Mouse (Mus musculus): ENCODE results near the gene Dhrs7b. TPM values are rescaled to one million over a fixed set of nuclear protein-coding genes. Genes with fewer than 3 reads are reported as not detected.

The Dhrs7b gene
- polyA plus RNA-seq, 2 experiments: 9.2 to 22.3 TPM

GRCm38 (mm10) chr11:60826700-60827099, 3.7 kb upstream of the Dhrs7b start:
- WGBS (ENCODE audit: insufficient replicate concordance): 28% methylated on average over 1 of the region's 1 CpGs
- Histone ChIP-seq H3K27me3 (ENCODE audit: control insufficient read depth, insufficient read depth, low read length) (no peaks in the 10 kb centered on the region), H3K9me3 (ENCODE audit: control insufficient read depth, low read length) (no peaks in the 10 kb centered on the region), H3K4me1 (replicated peaks; ENCODE audit: control insufficient read depth in 2 of 2, insufficient read depth in 2 of 2, low read length in 1 of 2) (peaks cover 5 to 8% of the 10 kb centered on the region in 2 experiments; a peak in 3 of 4 replicates), H3K4me3 (ENCODE audit: insufficient read depth in 1 of 2, low read depth in 2 of 2, low read length in 2 of 2) (no peak overlapping the region), H3K27ac (no peak overlapping the region), H3K4me2 (ENCODE audit: low read depth) (no peak overlapping the region), H3K9ac (replicated peaks) (no peak overlapping the region), H3K36me3 (replicated peaks; ENCODE audit: control insufficient read depth, insufficient read depth, low read depth) (no peaks in the 10 kb centered on the region)
- DNase-seq (ENCODE audit: low read depth in 3 of 3, low spot score in 3 of 3) (no peak), ATAC-seq (ENCODE audit: insufficient read depth) (no peak)
- TF ChIP-seq EP300 (IDR thresholded peaks at IDR 0.05; ENCODE audit: low read depth) (no peak), CTCF (IDR thresholded peaks at IDR 0.05; ENCODE audit: low read depth) (no peak)

- ATAC-seq (ENCODE audit: insufficient read depth) (no peak), DNase-seq (ENCODE audit: low read depth in 3 of 3, low spot score in 3 of 3) (no peak)
- Histone ChIP-seq H3K9ac (replicated peaks) (no peak overlapping the region), H3K9me3 (ENCODE audit: control insufficient read depth, low read length) (no peaks in the 10 kb centered on the region), H3K4me3 (ENCODE audit: insufficient read depth in 1 of 2, low read depth in 2 of 2, low read length in 2 of 2) (no peak overlapping the region), H3K27me3 (ENCODE audit: control insufficient read depth, insufficient read depth, low read length) (no peaks in the 10 kb centered on the region), H3K4me1 (replicated peaks; ENCODE audit: control insufficient read depth in 2 of 2, insufficient read depth in 2 of 2, low read length in 1 of 2) (peaks cover 5 to 8% of the 10 kb centered on the region in 2 experiments; a peak in 3 of 4 replicates), H3K4me2 (ENCODE audit: low read depth) (no peak overlapping the region), H3K36me3 (replicated peaks; ENCODE audit: control insufficient read depth, insufficient read depth, low read depth) (no peaks in the 10 kb centered on the region), H3K27ac (no peak overlapping the region)
- 52% methylated on average over 4 of the region's 4 CpGs for WGBS (ENCODE audit: insufficient replicate concordance)
- TF ChIP-seq CTCF (IDR thresholded peaks at IDR 0.05; ENCODE audit: low read depth) (no peak), EP300 (IDR thresholded peaks at IDR 0.05; ENCODE audit: low read depth) (no peak)
Measured at GRCm38 (mm10) chr11:60827241-60827945, 3.0 kb upstream of the Dhrs7b start.

GRCm38 (mm10) chr11:60828903-60829302, 1.5 kb upstream of the Dhrs7b start:
- ATAC-seq (ENCODE audit: insufficient read depth) (no peak), DNase-seq (ENCODE audit: low read depth in 3 of 3, low spot score in 3 of 3) (no peak)
- 16% methylated on average over 2 of the region's 2 CpGs for WGBS (ENCODE audit: insufficient replicate concordance)
- no peak overlapping the region for H3K9ac ChIP-seq (replicated peaks)
- no peaks in the 10 kb centered on the region for H3K9me3 ChIP-seq (ENCODE audit: control insufficient read depth, low read length)
- H3K4me1 ChIP-seq (replicated peaks; ENCODE audit: control insufficient read depth in 2 of 2, insufficient read depth in 2 of 2, low read length in 1 of 2): peaks cover 5% of the 10 kb centered on the region in 2 experiments; a peak in 3 of 4 replicates
- no peaks in the 10 kb centered on the region for H3K27me3 ChIP-seq (ENCODE audit: control insufficient read depth, insufficient read depth, low read length)
- H3K36me3 ChIP-seq (replicated peaks; ENCODE audit: control insufficient read depth, insufficient read depth, low read depth): no peaks in the 10 kb centered on the region
- H3K27ac ChIP-seq: no peak overlapping the region
- TF ChIP-seq CTCF (IDR thresholded peaks at IDR 0.05; ENCODE audit: low read depth) (peak; percentile 16; the same call in 1 of the 2 replicates), EP300 (IDR thresholded peaks at IDR 0.05; ENCODE audit: low read depth) (no peak)
- no peak overlapping the region for H3K4me2 ChIP-seq (ENCODE audit: low read depth)
- H3K4me3 ChIP-seq (ENCODE audit: insufficient read depth in 1 of 2, low read depth in 2 of 2, low read length in 2 of 2): no peak overlapping the region

GRCm38 (mm10) chr11:60836897-60837296, 6.5 kb downstream of the Dhrs7b start:
- no peaks in the 10 kb centered on the region for H3K36me3 ChIP-seq (replicated peaks; ENCODE audit: control insufficient read depth, insufficient read depth, low read depth)
- DNase-seq (ENCODE audit: low read depth in 3 of 3, low spot score in 3 of 3): no peak
- H3K9ac ChIP-seq (replicated peaks): no peak overlapping the region
- H3K27me3 ChIP-seq (ENCODE audit: control insufficient read depth, insufficient read depth, low read length): no peaks in the 10 kb centered on the region
- no peak for TF ChIP-seq EP300 (IDR thresholded peaks at IDR 0.05; ENCODE audit: low read depth)
- TF ChIP-seq CTCF (IDR thresholded peaks at IDR 0.05; ENCODE audit: low read depth): no peak
- 80% methylated on average over 6 of the region's 6 CpGs for WGBS (ENCODE audit: insufficient replicate concordance)
- peaks cover 0 to 9% of the 10 kb centered on the region in 2 experiments; a peak in 1 of 4 replicates for H3K4me1 ChIP-seq (replicated peaks; ENCODE audit: control insufficient read depth in 2 of 2, insufficient read depth in 2 of 2, low read length in 1 of 2)
- ATAC-seq (ENCODE audit: insufficient read depth): no peak
- H3K27ac ChIP-seq: no peak overlapping the region
- H3K4me3 ChIP-seq (ENCODE audit: insufficient read depth in 1 of 2, low read depth in 2 of 2, low read length in 2 of 2): no peak overlapping the region
- H3K4me2 ChIP-seq (ENCODE audit: low read depth): no peak overlapping the region
- H3K9me3 ChIP-seq (ENCODE audit: control insufficient read depth, low read length): no peaks in the 10 kb centered on the region

- Histone ChIP-seq H3K4me1 (replicated peaks; ENCODE audit: control insufficient read depth in 2 of 2, insufficient read depth in 2 of 2, low read length in 1 of 2) (peaks cover 0 to 9% of the 10 kb centered on the region in 2 experiments; a peak in 1 of 4 replicates), H3K4me3 (ENCODE audit: insufficient read depth in 1 of 2, low read depth in 2 of 2, low read length in 2 of 2) (no peak overlapping the region), H3K36me3 (replicated peaks; ENCODE audit: control insufficient read depth, insufficient read depth, low read depth) (no peaks in the 10 kb centered on the region), H3K27me3 (ENCODE audit: control insufficient read depth, insufficient read depth, low read length) (no peaks in the 10 kb centered on the region), H3K9me3 (ENCODE audit: control insufficient read depth, low read length) (no peaks in the 10 kb centered on the region), H3K9ac (replicated peaks) (no peak overlapping the region), H3K27ac (no peak overlapping the region), H3K4me2 (ENCODE audit: low read depth) (peak overlapping the region; percentile 20; the same call in 1 of the 2 replicates)
- no peak for DNase-seq (ENCODE audit: low read depth in 3 of 3, low spot score in 3 of 3)
- peak; percentile 33; the same call in 1 of the 2 replicates for ATAC-seq (ENCODE audit: insufficient read depth)
- TF ChIP-seq CTCF (IDR thresholded peaks at IDR 0.05; ENCODE audit: low read depth) (no peak), EP300 (IDR thresholded peaks at IDR 0.05; ENCODE audit: low read depth) (no peak)
- 39% methylated on average over 10 of the region's 10 CpGs for WGBS (ENCODE audit: insufficient replicate concordance)
Measured at GRCm38 (mm10) chr11:60837644-60838406, 7.4 kb downstream of the Dhrs7b start.
